Mouse (Mus musculus) kidney, adult 2 months (tissue): ENCODE data around the gene Gm47985. TPM values are rescaled to one million over a fixed set of nuclear protein-coding genes. Genes with fewer than 3 reads are reported as not detected.

ENCODE experiments used
- DNase-seq: peaks from one replicate; pipeline ENCODE4 v3.0.0; 2021
- H3K27ac ChIP-seq: fragments of 200-500 bp; 2 replicates; pipeline ENCODE4 v1.5.1; 2012; ENCODE audit warnings: low read depth, low read length, control low read depth, inconsistent platforms; ENCODE audit not compliant: insufficient read depth
- H3K27me3 ChIP-seq: fragments of 200-500 bp; replicated peaks from 2 replicates; pipeline ENCODE4 v1.6.1; 2012; ENCODE audit warnings: mild to moderate bottlenecking, moderate library complexity, low read length, inconsistent platforms; ENCODE audit not compliant: control insufficient read depth, insufficient read depth
- H3K36me3 ChIP-seq: fragments of 200-500 bp; 2 replicates; pipeline ENCODE4 v1.6.1; 2012; ENCODE audit warnings: mild to moderate bottlenecking, moderate library complexity, low read length, inconsistent platforms; ENCODE audit not compliant: control insufficient read depth, insufficient read depth
- H3K4me1 ChIP-seq: fragments of 200-500 bp; 2 replicates; pipeline ENCODE4 v1.6.1; 2011; ENCODE audit warnings: low read length; ENCODE audit not compliant: control insufficient read depth, insufficient read depth
- H3K4me3 ChIP-seq: fragments of 200-500 bp; 2 replicates; pipeline ENCODE4 v1.5.1; 2011; ENCODE audit warnings: mild to moderate bottlenecking, low read depth, low read length, control low read depth; ENCODE audit not compliant: insufficient read depth
- CTCF ChIP-seq: fragments of 200-500 bp; conservative IDR thresholded peaks from 2 replicates; pipeline ENCODE4 v1.5.1; 2011; ENCODE audit warnings: low read depth, mild to moderate bottlenecking, control low read depth, low read length, moderate library complexity, mixed read lengths; ENCODE audit not compliant: insufficient read depth, insufficient read length
- POLR2A ChIP-seq: fragments of 200-500 bp; IDR thresholded peaks from one replicate; pipeline ENCODE4 v1.6.1; 2011; ENCODE audit warnings: low read depth, low read length, control low read depth
- WGBS: fragments of 180-500 bp; shearing (Covaris S2); methylation state at CpG from one replicate; pipeline ENCODE4 v1.1.7; 2018; 5-methylcytosine and 5-hydroxymethylcytosine counted together
- polyA plus RNA-seq: library from polyadenylated mRNA; depleted of rRNA; stranded (reverse); fragments of >200 nt; gene quantifications from 2 replicates; pipeline ENCODE4 v1.2.3, GENCODE M21; 2012; rRNA removed

The Gm47985 gene
- polyA plus RNA-seq, 1 experiment, result not detected

DNA sequence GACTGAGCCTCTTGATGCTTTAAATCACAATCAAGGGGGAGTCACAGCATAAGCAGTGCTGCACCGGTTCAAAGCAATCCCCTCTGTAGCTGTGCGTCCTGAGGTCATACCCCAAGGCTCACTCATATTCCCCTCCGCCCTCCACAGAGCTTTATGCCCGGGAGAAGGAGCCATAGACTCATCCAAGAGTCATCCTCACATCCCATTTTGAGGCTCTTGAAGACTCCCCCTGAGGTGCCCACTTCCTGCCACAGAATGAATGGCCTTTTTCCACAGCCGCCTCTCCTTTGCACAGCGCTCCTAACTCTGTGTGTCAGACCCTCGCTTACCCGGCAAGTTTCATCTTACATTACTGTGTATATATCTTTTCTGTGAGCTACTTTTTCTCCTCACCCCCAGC lies 45.2 kb downstream of the Gm47985 start:
- 73% methylated on average over 8 of the region's 8 CpGs for WGBS
- H3K36me3 ChIP-seq, result no peaks in the 10 kb centered on the region
- no peaks in the 10 kb centered on the region for H3K27me3 ChIP-seq
- H3K4me1 ChIP-seq, result peaks cover 11% of the 10 kb centered on the region; the same call in 1 of the 2 replicates
- DNase-seq, result no peak
- TF ChIP-seq CTCF, result no peak
- no peak for TF ChIP-seq POLR2A
- no peak overlapping the region for H3K4me3 ChIP-seq
- H3K27ac ChIP-seq, result no peak overlapping the region

GRCm38 (mm10) chr1:151228320-151228989 lies 46.1 kb downstream of the Gm47985 start:
- no peak for DNase-seq
- 60% methylated on average over 1 of the region's 1 CpGs for WGBS
- Histone ChIP-seq H3K27me3 (no peaks in the 10 kb centered on the region), H3K36me3 (no peaks in the 10 kb centered on the region), H3K4me1 (peaks cover 13% of the 10 kb centered on the region; the same call in 1 of the 2 replicates), H3K4me3 (no peak overlapping the region), H3K27ac (no peak overlapping the region)
- TF ChIP-seq CTCF (no peak), POLR2A (no peak)

DNA sequence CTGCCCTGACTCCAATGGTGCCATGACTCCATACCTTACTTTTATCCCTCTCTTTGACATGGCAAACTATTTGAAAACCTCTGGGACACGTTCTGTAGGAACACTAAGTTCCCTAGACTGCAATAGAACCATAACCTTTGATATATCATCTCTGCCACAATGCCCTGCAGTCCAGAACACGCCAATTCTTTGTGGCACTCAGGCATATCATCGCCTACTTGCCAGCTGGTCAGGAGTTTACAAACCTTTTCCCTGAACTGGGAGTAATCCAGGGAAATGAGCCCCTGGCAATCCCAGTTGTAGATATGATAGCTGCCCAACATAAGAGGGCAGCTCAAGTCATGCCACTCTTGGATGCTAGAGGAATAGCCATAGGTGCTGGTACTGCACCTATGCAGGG lies 50.0 kb downstream of the Gm47985 start:
- Histone ChIP-seq H3K27ac (0 out of 2 replicates have a peak overlapping the region, but pooled peaks have one; percentile 48), H3K4me3 (no peak overlapping the region), H3K4me1 (peaks cover 13% of the 10 kb centered on the region; the same call in 1 of the 2 replicates), H3K36me3 (no peaks in the 10 kb centered on the region), H3K27me3 (no peaks in the 10 kb centered on the region)
- WGBS, result 43% methylated on average over 3 of the region's 3 CpGs
- TF ChIP-seq CTCF, result no peak
- no peak for TF ChIP-seq POLR2A
- DNase-seq, result peak; percentile 73

DNA sequence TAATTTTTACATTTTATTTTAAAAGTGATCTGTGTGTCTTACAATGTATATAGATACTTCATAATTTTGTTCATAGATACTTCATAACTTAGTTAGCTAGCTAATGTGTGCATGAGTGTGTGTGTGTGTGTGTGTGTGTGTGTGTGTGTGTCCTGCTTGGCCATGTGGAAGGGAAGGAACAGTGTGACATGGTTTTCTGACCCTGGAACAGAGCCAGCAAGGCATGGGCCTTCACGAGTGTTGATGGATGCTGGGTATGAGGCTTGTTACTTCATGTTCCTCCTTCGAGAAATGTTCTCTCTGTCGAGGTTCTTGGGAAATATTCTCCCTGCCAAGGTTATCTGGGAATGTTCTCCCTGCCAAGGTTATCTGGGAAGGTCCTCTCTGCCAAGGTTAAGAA lies 51.4 kb downstream of the Gm47985 start:
- H3K4me1 ChIP-seq, result peaks cover 13% of the 10 kb centered on the region; the same call in 1 of the 2 replicates
- WGBS, result 46% methylated on average over 3 of the region's 3 CpGs
- H3K4me3 ChIP-seq, result no peak overlapping the region
- DNase-seq, result no peak
- no peak overlapping the region for H3K27ac ChIP-seq
- H3K27me3 ChIP-seq, result no peaks in the 10 kb centered on the region
- H3K36me3 ChIP-seq, result no peaks in the 10 kb centered on the region
- no peak for TF ChIP-seq POLR2A
- TF ChIP-seq CTCF, result no peak

Other genes with a start within 250 kb of the Gm47985 start
- 1.7 and 2.0 TPM in 2 replicates for gene Hmcn1, start 189.1 kb upstream of the Gm47985 start, polyA plus RNA-seq
- gene Gm8947, start 9.8 kb downstream of the Gm47985 start, polyA plus RNA-seq, result 0.31 and 0.54 TPM in 2 replicates
- not detected in 2 replicates for gene Gm47995, start 15.9 kb downstream of the Gm47985 start, polyA plus RNA-seq
- 0.13 and 0.19 TPM in 2 replicates for gene 3110040M04Rik, start 21.6 kb downstream of the Gm47985 start, polyA plus RNA-seq
- not detected in 2 replicates for gene Gm47996, start 27.6 kb downstream of the Gm47985 start, polyA plus RNA-seq
- 137 and 155 TPM in 2 replicates for gene Ivns1abp, start 161.9 kb downstream of the Gm47985 start, polyA plus RNA-seq
- gene Swt1, start 245.9 kb downstream of the Gm47985 start, polyA plus RNA-seq, result 8.9 and 9.5 TPM in 2 replicates
- 14.7 and 15.7 TPM in 2 replicates for gene Trmt1l, start 246.0 kb downstream of the Gm47985 start, polyA plus RNA-seq